Mouse (Mus musculus) heart, embryonic 10.5 days (tissue): ENCODE data around the gene Il18. TPM values are rescaled to one million over a fixed set of nuclear protein-coding genes. Genes with fewer than 3 reads are reported as not detected.

Experiments used
- DNase-seq: peaks from one replicate; pipeline ENCODE4 v3.0.0-alpha.2; 2017; ENCODE audit warnings: low spot score
- H3K27ac ChIP-seq: fragments of 300-500 bp; sonication (generic); 2 replicates; pipeline ENCODE4 v1.5.1; 2016; ENCODE audit warnings: mild to moderate bottlenecking
- H3K27me3 ChIP-seq: fragments of 300-500 bp; sonication (generic); 2 replicates; pipeline ENCODE4 v1.6.1; 2016; ENCODE audit warnings: mild to moderate bottlenecking; ENCODE audit not compliant: poor library complexity, insufficient read depth, severe bottlenecking
- H3K36me3 ChIP-seq: fragments of 300-500 bp; sonication (generic); 2 replicates; pipeline ENCODE4 v1.6.1; 2016; ENCODE audit warnings: mild to moderate bottlenecking, moderate library complexity
- H3K4me1 ChIP-seq: fragments of 300-500 bp; sonication (generic); 2 replicates; pipeline ENCODE4 v1.6.1; 2016; ENCODE audit warnings: mild to moderate bottlenecking
- H3K4me3 ChIP-seq: fragments of 300-500 bp; sonication (generic); 2 replicates; pipeline ENCODE4 v1.5.1; 2016; ENCODE audit warnings: mild to moderate bottlenecking, moderate library complexity
- H3K9me3 ChIP-seq: fragments of 300-500 bp; sonication (generic); 2 replicates; pipeline ENCODE4 v1.6.1; 2016; ENCODE audit warnings: mild to moderate bottlenecking, moderate library complexity
- WGBS: fragments of 180-500 bp; shearing (Covaris S2); methylation state at CpG from one replicate; pipeline ENCODE4 v1.1.7; 2016; 5-methylcytosine and 5-hydroxymethylcytosine counted together
- polyA plus RNA-seq: library from polyadenylated mRNA; unstranded; fragments of >200 nt; fragmentation: Nextera tagmentation; extraction: Ambion mirVana; gene quantifications from 2 replicates; pipeline ENCODE4 v1.2.1, GENCODE M21; 2016

Gene Il18
- polyA plus RNA-seq, 1 experiment from 2014 or later = 2.4 TPM

DNA sequence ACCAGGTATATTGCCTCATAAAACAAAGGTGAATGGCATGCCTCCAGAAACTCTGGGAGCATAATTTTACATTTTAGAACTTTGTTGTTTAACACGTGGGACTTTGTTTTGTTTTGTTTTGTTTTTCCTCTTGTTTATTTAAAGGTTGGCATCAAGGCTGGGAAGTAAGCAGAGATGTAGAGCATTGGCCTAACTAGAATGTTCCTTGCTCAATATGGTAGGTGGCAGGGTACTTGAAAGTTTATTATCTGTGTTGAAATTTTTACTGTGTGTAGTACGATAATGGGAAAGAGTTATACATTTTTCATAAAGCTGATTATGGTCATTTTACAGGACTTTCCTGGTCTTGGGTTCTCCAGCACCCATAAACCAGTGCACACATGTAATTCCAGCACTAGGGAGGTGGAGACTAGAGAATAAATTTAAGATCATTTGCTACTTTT, 7.3 kb downstream of the Il18 start:
- H3K36me3 ChIP-seq = no peaks in the 10 kb centered on the region
- no peak overlapping the region for H3K4me3 ChIP-seq
- no peaks in the 10 kb centered on the region for H3K27me3 ChIP-seq
- H3K4me1 ChIP-seq = no peaks in the 10 kb centered on the region
- WGBS = 84% methylated on average over 2 of the region's 2 CpGs
- no peak overlapping the region for H3K27ac ChIP-seq
- DNase-seq = no peak
- H3K9me3 ChIP-seq = no peaks in the 10 kb centered on the region

DNA sequence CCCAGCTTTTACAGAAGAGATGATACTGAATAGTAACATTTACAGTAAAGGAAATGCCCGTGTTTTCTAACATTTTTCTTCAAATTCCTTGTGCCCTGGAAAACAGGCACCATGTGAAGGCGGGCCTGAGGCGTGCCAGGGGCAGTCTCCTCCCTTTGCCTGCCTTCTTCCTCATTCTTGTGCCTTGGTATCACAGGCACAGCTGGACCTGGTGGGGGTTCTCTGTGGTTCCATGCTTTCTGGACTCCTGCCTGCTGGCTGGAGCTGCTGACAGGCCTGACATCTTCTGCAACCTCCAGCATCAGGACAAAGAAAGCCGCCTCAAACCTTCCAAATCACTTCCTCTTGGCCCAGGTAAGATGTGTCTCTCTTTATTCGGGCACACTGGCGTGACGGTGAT, 10.5 kb downstream of the Il18 start:
- WGBS = 72% methylated on average over 7 of the region's 7 CpGs
- H3K36me3 ChIP-seq = no peaks in the 10 kb centered on the region
- DNase-seq = no peak
- H3K4me3 ChIP-seq = no peak overlapping the region
- H3K27ac ChIP-seq = no peak overlapping the region
- H3K9me3 ChIP-seq = no peaks in the 10 kb centered on the region
- no peaks in the 10 kb centered on the region for H3K4me1 ChIP-seq
- H3K27me3 ChIP-seq = no peaks in the 10 kb centered on the region

DNA sequence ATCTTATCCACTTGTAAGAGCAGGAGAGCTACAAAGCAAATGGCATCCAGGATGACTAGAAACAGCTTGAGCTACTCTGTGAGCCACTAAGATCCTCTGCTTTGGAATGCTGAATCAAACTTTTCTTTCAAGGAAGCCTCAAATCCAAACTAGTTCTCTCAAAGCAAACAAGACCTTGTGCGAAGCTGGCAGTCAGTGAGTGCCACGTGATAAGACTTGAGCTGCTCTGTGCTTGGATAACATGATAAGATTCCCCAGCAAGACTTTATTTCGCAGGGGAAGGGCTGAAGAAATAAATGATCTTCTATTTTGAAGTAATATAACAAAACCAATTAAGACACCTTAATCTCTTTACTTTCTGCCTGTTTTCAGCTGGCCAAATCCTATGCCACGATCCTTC, 11.3 kb downstream of the Il18 start:
- Histone ChIP-seq H3K36me3 (no peaks in the 10 kb centered on the region), H3K27me3 (no peaks in the 10 kb centered on the region), H3K4me3 (no peak overlapping the region), H3K9me3 (no peaks in the 10 kb centered on the region), H3K27ac (no peak overlapping the region), H3K4me1 (no peaks in the 10 kb centered on the region)
- WGBS = 35% methylated on average over 4 of the region's 4 CpGs
- no peak for DNase-seq

DNA sequence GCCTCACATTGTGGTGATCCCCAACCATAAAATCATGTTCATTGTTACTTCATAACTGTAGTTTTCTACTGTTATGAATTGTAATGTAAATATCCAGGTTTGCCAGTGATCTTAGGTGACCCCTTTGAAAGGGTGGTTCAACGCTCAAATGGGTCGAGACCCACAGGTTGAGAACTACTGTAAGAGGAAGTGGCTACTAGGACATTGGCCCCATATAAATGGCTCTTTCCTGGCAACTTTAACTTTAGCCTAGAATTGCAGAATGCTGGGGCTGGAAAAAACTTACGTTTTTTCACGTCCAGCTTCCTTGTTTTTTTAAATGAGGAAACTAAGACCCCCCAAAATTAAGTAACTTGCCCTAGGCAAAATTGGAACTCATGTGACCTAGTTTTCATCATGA, 12.7 kb downstream of the Il18 start:
- no peaks in the 10 kb centered on the region for H3K4me1 ChIP-seq
- WGBS = 81% methylated on average over 4 of the region's 4 CpGs
- H3K27ac ChIP-seq = no peak overlapping the region
- H3K36me3 ChIP-seq = no peaks in the 10 kb centered on the region
- no peaks in the 10 kb centered on the region for H3K9me3 ChIP-seq
- no peak overlapping the region for H3K4me3 ChIP-seq
- no peak for DNase-seq
- no peaks in the 10 kb centered on the region for H3K27me3 ChIP-seq

DNA sequence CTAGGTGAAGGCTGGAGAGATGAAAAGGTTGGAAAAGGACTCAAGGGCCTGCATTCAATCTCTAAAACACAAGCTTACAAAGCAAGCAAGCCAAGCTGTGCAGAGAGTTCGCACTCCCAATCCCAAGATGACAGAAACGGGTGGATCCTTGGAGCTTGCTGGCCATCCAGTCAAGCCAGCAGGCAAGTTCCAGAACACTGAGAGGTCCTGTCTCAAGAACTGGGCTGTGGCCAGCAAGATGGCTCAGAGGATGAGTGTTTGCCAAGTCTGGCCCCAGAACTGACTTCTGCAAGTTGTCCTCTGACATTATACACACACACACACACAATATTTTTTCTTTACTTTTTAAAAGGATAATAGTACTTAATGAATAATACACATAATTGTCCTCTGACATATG, 13.3 kb downstream of the Il18 start:
- DNase-seq = no peak
- no peaks in the 10 kb centered on the region for H3K4me1 ChIP-seq
- H3K27ac ChIP-seq = no peak overlapping the region
- no peak overlapping the region for H3K4me3 ChIP-seq
- H3K27me3 ChIP-seq = no peaks in the 10 kb centered on the region
- no peaks in the 10 kb centered on the region for H3K36me3 ChIP-seq
- no peaks in the 10 kb centered on the region for H3K9me3 ChIP-seq
- 65% methylated on average over 2 of the region's 2 CpGs for WGBS

DNA sequence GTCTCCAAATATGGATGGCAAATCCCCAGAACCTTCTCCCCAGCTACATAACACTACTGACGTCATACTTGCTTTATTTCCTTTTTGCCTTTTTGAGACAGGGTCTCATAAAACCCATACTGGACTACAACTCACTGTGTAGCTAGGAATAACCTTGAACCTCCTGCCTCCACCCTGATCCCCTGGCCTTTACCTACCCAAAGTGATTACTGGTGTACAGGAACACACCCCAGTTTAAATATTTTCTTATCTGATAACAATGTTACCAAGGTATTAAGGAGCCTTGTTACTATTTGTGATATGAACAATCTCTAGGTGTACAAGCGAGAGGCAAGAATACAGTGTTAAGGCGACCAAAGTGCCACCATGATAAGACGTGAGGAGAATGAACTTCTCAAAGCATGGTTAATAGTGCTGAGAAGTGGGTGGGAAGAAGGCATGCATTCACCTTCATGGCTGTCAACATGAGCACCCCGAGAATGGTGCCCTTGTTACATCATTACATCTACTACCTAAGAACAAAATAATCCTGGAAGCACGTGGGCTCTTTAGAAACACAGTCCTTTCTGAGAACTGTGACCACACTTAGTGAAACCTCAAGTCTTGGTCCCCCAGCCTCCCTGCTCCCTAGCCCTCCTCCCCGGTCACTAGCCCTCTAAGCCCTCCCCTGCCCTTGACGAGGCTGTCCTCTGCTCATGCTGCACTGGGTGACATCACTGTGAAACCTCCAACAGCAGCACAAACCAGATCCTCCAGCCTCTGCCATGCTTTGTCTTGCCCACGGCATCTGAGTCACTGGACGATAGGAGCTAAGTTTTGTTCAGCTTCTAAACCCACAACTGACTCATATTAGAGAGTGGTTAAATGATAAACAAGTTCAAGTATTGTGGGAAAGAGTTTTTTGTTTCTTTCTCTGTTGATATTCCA, 15.2 kb downstream of the Il18 start:
- WGBS = 63% methylated on average over 10 of the region's 10 CpGs
- Histone ChIP-seq H3K27me3 (no peaks in the 10 kb centered on the region), H3K36me3 (no peaks in the 10 kb centered on the region)

DNA sequence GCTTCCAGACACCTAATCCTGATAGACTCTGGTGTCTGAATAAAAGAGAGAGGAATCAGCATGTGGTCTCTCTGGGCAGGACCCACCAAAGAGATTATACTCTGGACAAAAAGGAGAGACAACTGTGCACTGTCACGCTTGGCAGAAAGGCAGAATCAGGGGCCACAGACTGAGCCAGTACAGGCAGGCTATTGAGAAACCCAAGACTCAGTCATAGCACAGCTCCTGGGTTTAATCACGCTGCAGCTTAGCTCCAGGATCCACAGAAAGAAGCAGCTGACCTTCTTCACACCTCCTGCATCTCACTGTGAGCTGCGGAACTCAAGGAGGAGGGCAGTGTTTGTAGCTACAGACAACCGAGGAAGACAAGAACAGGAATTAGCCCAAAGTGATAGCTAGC, 25.7 kb downstream of the Il18 start:
- Histone ChIP-seq H3K27me3 (no peaks in the 10 kb centered on the region), H3K4me3 (no peak overlapping the region), H3K4me1 (no peaks in the 10 kb centered on the region), H3K27ac (no peak overlapping the region), H3K9me3 (no peaks in the 10 kb centered on the region), H3K36me3 (no peaks in the 10 kb centered on the region)
- DNase-seq = no peak
- WGBS = 30% methylated on average over 4 of the region's 4 CpGs

More for the DNA sequence above, 15.2 kb downstream of the Il18 start:
- H3K27ac ChIP-seq = no peak overlapping the region
- no peaks in the 10 kb centered on the region for H3K9me3 ChIP-seq
- no peak overlapping the region for H3K4me3 ChIP-seq
- H3K4me1 ChIP-seq = no peaks in the 10 kb centered on the region
- DNase-seq = no peak

DNA sequence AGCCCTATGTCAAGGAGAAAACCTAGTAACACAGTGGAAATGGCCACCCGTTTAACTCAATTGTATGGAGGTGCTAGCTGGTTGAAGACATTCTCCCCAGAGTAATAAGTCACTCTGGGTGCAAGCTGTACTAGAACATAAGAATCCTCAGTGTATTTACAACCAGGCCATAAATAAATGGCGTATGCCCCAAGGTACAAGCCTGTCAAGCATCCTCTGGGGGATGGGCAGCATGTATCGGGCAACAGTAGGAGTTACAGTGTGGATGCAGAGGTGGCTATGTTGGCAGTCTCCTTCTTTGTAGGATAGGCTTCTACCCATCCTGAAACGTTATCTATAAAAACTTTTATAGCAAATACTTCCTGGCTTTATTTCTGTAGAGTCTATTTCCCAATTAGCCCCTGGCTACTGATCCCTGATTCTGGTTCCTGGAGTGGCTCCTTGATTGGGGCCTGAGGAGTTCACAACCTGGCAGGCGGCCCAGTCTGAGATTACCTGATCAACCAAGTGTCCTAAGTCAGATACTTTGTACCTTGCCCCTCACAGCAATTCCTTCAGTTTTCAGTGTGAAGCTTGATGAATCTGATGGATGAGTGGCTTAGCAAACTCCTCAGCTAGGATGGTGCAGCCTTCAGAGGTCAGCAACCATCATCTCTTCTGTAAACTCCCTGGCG, 30.7 kb downstream of the Il18 start:
- DNase-seq = no peak
- Histone ChIP-seq H3K4me1 (no peaks in the 10 kb centered on the region), H3K36me3 (no peaks in the 10 kb centered on the region), H3K27ac (no peak overlapping the region), H3K9me3 (no peaks in the 10 kb centered on the region), H3K4me3 (no peak overlapping the region), H3K27me3 (no peaks in the 10 kb centered on the region)
- 77% methylated on average over 6 of the region's 6 CpGs for WGBS

DNA sequence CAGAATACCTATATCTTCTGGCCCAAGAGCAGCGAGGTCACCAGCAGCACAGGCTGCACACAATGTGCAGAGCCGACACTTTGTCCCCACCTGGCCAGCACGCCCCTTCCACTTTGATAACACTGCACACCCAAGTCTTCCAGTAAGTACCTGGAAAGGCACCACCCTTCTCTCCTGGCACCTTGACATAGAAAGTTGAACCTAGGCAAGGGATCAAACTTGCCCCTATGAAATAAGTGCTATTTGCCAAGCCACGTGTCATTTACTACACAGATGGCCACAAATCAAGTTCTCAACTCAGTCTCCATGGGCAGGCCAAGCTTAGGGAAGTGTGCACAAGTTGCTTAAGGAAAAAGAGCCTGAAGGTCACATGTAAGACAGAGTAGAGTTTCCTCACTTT, 32.3 kb downstream of the Il18 start:
- H3K27me3 ChIP-seq = no peaks in the 10 kb centered on the region
- no peak overlapping the region for H3K4me3 ChIP-seq
- 74% methylated on average over 4 of the region's 4 CpGs for WGBS
- H3K4me1 ChIP-seq = no peaks in the 10 kb centered on the region
- H3K9me3 ChIP-seq = no peaks in the 10 kb centered on the region
- DNase-seq = no peak
- H3K36me3 ChIP-seq = no peaks in the 10 kb centered on the region
- H3K27ac ChIP-seq = no peak overlapping the region

DNA sequence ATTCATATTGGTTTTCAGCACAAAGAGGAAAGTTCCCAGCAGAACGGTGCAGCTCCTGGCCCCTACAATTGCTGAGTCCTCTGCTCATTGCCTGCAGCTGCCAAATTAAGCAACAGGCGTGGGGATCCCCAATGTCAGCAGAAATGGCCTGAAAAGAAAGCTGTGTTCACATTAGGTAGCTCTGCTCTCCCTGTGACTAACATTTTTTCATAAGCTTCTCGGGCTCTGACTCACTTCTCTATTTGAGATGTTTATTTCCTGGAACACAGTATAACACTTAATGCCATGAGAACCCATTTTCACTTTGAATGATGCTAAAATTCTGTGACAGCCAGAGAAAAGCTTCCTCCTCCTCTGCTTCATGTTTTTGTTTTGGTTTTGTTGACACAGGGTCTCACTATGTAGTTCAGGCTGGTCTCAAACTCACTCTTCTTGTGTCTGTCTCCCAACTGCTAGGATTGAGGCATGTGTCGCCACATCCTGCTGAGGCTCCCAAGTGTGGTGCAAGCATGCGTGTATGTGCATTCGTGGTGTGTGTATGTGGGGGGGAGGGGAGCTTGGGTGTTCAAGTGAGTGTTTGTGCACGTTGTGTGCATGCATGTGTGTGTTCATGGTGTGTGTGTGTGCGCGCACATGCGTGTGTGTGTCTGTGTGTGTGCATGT, 36.4 kb downstream of the Il18 start:
- DNase-seq = no peak
- 74% methylated on average over 10 of the region's 10 CpGs for WGBS
- no peaks in the 10 kb centered on the region for H3K4me1 ChIP-seq
- H3K27me3 ChIP-seq = no peaks in the 10 kb centered on the region
- no peaks in the 10 kb centered on the region for H3K9me3 ChIP-seq
- H3K36me3 ChIP-seq = peaks cover 12% of the 10 kb centered on the region
- H3K4me3 ChIP-seq = no peak overlapping the region
- no peak overlapping the region for H3K27ac ChIP-seq

DNA sequence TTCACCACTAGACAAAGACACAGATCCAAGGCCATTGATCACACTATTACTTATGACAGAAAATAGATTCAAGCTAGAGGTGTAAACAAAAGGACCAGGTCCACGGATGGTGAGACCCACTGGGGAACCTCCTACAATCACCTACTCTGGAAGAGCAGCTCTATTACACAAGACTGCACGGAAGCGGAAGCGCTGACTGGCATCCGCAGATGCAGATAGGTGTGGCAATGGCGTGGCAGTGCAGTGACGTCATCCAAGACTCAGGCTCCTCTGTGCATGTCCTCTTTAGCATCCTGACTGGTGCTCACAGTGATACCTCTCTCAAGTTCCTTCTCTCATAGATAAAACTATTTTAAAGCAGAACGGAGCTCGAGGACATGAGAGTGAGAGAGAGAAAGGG, 38.3 kb downstream of the Il18 start:
- Histone ChIP-seq H3K9me3 (no peaks in the 10 kb centered on the region), H3K27ac (no peak overlapping the region), H3K27me3 (no peaks in the 10 kb centered on the region), H3K4me1 (no peaks in the 10 kb centered on the region), H3K4me3 (no peak overlapping the region), H3K36me3 (peaks cover 30% of the 10 kb centered on the region)
- no peak for DNase-seq
- WGBS = 83% methylated on average over 9 of the region's 9 CpGs

DNA sequence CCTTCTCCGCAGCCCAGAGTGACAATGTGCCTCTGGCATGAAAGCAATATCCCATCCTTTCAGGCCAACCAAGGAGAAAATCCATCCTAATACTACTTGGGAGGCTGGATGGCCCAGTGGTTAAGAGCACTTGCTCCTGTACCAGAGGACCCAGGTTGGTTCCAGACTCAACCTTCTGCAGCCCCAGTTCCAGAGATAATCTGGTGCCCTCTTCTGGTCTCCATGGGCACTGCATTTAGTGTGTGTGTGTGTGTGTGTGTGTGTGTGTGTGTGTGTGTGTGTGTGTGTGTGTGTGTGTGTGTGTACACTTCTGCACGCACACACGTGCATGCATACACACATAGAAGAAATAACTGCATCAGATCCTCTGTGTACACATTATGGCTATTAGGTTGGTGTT, 38.9 kb downstream of the Il18 start:
- Histone ChIP-seq H3K4me3 (no peak overlapping the region), H3K4me1 (no peaks in the 10 kb centered on the region), H3K27ac (no peak overlapping the region), H3K27me3 (no peaks in the 10 kb centered on the region), H3K9me3 (no peaks in the 10 kb centered on the region), H3K36me3 (peaks cover 36% of the 10 kb centered on the region)
- no peak for DNase-seq
- WGBS = 84% methylated on average over 3 of the region's 3 CpGs

DNA sequence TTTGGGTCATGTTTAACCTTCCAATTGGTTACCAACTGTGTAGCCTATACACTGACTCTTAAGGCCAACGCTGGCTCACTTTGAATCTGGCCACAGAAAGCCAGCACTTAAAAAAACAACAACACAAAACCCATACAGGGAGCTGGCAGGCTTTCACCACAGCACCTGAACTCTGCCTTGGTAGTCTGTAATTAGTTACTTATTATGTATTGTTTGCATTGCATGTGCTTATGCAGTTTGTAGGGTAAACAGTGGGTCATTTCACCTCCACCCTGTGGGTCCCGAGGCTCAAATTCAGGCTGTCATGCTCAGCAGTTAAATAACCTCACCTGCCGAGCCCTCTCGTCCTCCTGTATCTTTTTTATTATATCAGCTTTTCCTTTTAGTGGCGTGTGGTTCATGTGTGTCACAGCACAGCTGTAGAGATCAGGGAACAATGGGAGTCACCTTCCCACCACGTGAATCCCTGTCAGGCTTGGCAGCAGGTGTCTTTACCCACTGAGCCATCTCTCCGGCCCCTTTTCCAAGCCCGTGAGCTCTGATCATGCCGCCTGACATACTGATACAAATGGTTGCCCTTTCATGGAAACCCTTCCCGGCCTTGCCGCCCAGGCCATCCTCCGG, 40.3 kb downstream of the Il18 start:
- Histone ChIP-seq H3K36me3 (peaks cover 50% of the 10 kb centered on the region), H3K4me1 (no peaks in the 10 kb centered on the region), H3K4me3 (no peak overlapping the region), H3K27ac (no peak overlapping the region), H3K27me3 (no peaks in the 10 kb centered on the region), H3K9me3 (no peaks in the 10 kb centered on the region)
- 81% methylated on average over 12 of the region's 12 CpGs for WGBS
- no peak for DNase-seq
